Mouse (Mus musculus) cortical plate, adult 2 months (tissue): Measurements from ENCODE around the gene Tmem30a.

ENCODE experiments used
- CTCF ChIP-seq: fragments of 200-500 bp; IDR thresholded peaks from 2 replicates; pipeline ENCODE4 v1.5.1; 2011; ENCODE audit warnings: mild to moderate bottlenecking, control low read depth, low read length; ENCODE audit not compliant: insufficient read depth; ENCODE audit errors: extremely low read depth
- POLR2A ChIP-seq: fragments of 200-500 bp; IDR thresholded peaks from 2 replicates; pipeline ENCODE4 v1.6.1; 2011; ENCODE audit warnings: mild to moderate bottlenecking, low read length, control low read depth; ENCODE audit not compliant: insufficient read depth; ENCODE audit errors: extremely low read depth

GRCm38 (mm10) chr9:79827072-79827471 is 33.8 kb upstream of the Tmem30a start:
- no peak for TF ChIP-seq CTCF
- no peak for TF ChIP-seq POLR2A
